Mouse (Mus musculus): ENCODE results near the gene Dnmt3b.

Gene Dnmt3b

GRCm38 (mm10) chr2:153649298-153650013, at the start of gene Dnmt3b:
Gene Dnmt3b (plus strand): TSS chr2:153649450.
- peak; percentile 71 to 87 for DNase-seq (ENCODE audit: inconsistent age in 2 of 2, low spot score in 1 of 2)

GRCm38 (mm10) chr2:153600021-153600666, 49.1 kb upstream of the Dnmt3b start:
- DNase-seq (ENCODE audit: inconsistent age in 2 of 2, low spot score in 1 of 2) = peak; percentile 65 to 81

GRCm38 (mm10) chr2:153600667-153601648, 48.3 kb upstream of the Dnmt3b start:
- peak; percentile 61 to 87 for DNase-seq (ENCODE audit: inconsistent age in 2 of 2, low spot score in 1 of 2)

- DNase-seq (ENCODE audit: inconsistent age in 2 of 2, low spot score in 1 of 2) = peak in 1 of 2 experiments; percentile 77
Observed at GRCm38 (mm10) chr2:153603724-153604123, 45.5 kb upstream of the Dnmt3b start.

- DNase-seq (ENCODE audit: inconsistent age in 2 of 2, low spot score in 1 of 2) = peak in 1 of 2 experiments; percentile 75
Observed at GRCm38 (mm10) chr2:153606421-153606820, 42.8 kb upstream of the Dnmt3b start.

GRCm38 (mm10) chr2:153607870-153608515, 41.3 kb upstream of the Dnmt3b start:
- peak; percentile 60 to 89 for DNase-seq (ENCODE audit: inconsistent age in 2 of 2, low spot score in 1 of 2)

- peak; percentile 70 to 90 for DNase-seq (ENCODE audit: inconsistent age in 2 of 2, low spot score in 1 of 2)
Observed at GRCm38 (mm10) chr2:153609058-153609457, 40.2 kb upstream of the Dnmt3b start.

- peak; percentile 92 to 98 for DNase-seq (ENCODE audit: inconsistent age in 2 of 2, low spot score in 1 of 2)
Observed at GRCm38 (mm10) chr2:153609548-153609947, 39.7 kb upstream of the Dnmt3b start.

- DNase-seq (ENCODE audit: inconsistent age in 2 of 2, low spot score in 1 of 2) = peak; percentile 36 to 83
Observed at GRCm38 (mm10) chr2:153610426-153611240, 38.6 kb upstream of the Dnmt3b start.

- DNase-seq (ENCODE audit: inconsistent age in 2 of 2, low spot score in 1 of 2) = no peak
Observed at GRCm38 (mm10) chr2:153611241-153611630, 38.0 kb upstream of the Dnmt3b start.

GRCm38 (mm10) chr2:153611743-153612142, 37.5 kb upstream of the Dnmt3b start:
- DNase-seq (ENCODE audit: inconsistent age in 2 of 2, low spot score in 1 of 2) = no peak

GRCm38 (mm10) chr2:153612594-153613281, 36.5 kb upstream of the Dnmt3b start:
- DNase-seq (ENCODE audit: inconsistent age in 2 of 2, low spot score in 1 of 2) = peak in 1 of 2 experiments; percentile 52

GRCm38 (mm10) chr2:153616893-153617292, 32.4 kb upstream of the Dnmt3b start:
- DNase-seq (ENCODE audit: inconsistent age in 2 of 2, low spot score in 1 of 2) = no peak

- no peak for DNase-seq (ENCODE audit: inconsistent age in 2 of 2, low spot score in 1 of 2)
Observed at GRCm38 (mm10) chr2:153618439-153618838, 30.8 kb upstream of the Dnmt3b start.

GRCm38 (mm10) chr2:153618889-153619288, 30.4 kb upstream of the Dnmt3b start:
- DNase-seq (ENCODE audit: inconsistent age in 2 of 2, low spot score in 1 of 2) = no peak

- DNase-seq (ENCODE audit: inconsistent age in 2 of 2, low spot score in 1 of 2) = no peak
Observed at GRCm38 (mm10) chr2:153622449-153622848, 26.8 kb upstream of the Dnmt3b start.

GRCm38 (mm10) chr2:153630950-153631349, 18.3 kb upstream of the Dnmt3b start:
- DNase-seq (ENCODE audit: inconsistent age in 2 of 2, low spot score in 1 of 2) = no peak

- peak; percentile 90 to 96 for DNase-seq (ENCODE audit: inconsistent age in 2 of 2, low spot score in 1 of 2)
Observed at GRCm38 (mm10) chr2:153631976-153632870, 17.0 kb upstream of the Dnmt3b start, which contains the start of gene Commd7. Gene Commd7 (minus strand): TSS chr2:153632781.

Data from adrenal gland, adult (tissue).